Mouse (Mus musculus) liver, adult 2 months (tissue): ENCODE measurements around the gene Cks2. TPM values are rescaled to one million over a fixed set of nuclear protein-coding genes. Genes with fewer than 3 reads are reported as not detected.

ENCODE experiments used
- DNase-seq: peaks from one replicate; pipeline ENCODE4 v3.0.0-alpha.2; 2011; ENCODE audit warnings: low read depth, low spot score; ENCODE audit errors: extremely low read depth
- H3K27ac ChIP-seq: fragments of 200-500 bp; replicated peaks from 2 replicates; pipeline ENCODE4 v1.5.1; 2012; ENCODE audit warnings: low read depth, mild to moderate bottlenecking, control low read depth, inconsistent platforms, low read length; ENCODE audit not compliant: insufficient read depth
- H3K27me3 ChIP-seq: fragments of 200-500 bp; 2 replicates; pipeline ENCODE4 v1.6.1; 2012; ENCODE audit warnings: mild to moderate bottlenecking, moderate library complexity, low read length, inconsistent platforms; ENCODE audit not compliant: control insufficient read depth, insufficient read depth
- H3K36me3 ChIP-seq: fragments of 200-500 bp; 2 replicates; pipeline ENCODE4 v1.6.1; 2012; ENCODE audit warnings: low read length, inconsistent platforms; ENCODE audit not compliant: control insufficient read depth, insufficient read depth
- H3K4me1 ChIP-seq: fragments of 200-500 bp; 2 replicates; pipeline ENCODE4 v1.6.1; 2011; ENCODE audit warnings: low read length; ENCODE audit not compliant: control insufficient read depth, insufficient read depth
- H3K4me3 ChIP-seq: fragments of 200-500 bp; 2 replicates; pipeline ENCODE4 v1.5.1; 2011; ENCODE audit warnings: low read depth, mild to moderate bottlenecking, control low read depth, low read length, moderate library complexity; ENCODE audit not compliant: insufficient read depth
- H3K79me2 ChIP-seq: fragments of 200-500 bp; 2 replicates; pipeline ENCODE4 v1.6.1; 2012; ENCODE audit warnings: inconsistent platforms, mild to moderate bottlenecking, low read length, moderate library complexity; ENCODE audit not compliant: control insufficient read depth, insufficient read depth
- H3K9ac ChIP-seq: fragments of 200-500 bp; 2 replicates; pipeline ENCODE4 v1.6.1; 2012; ENCODE audit warnings: low read depth, mild to moderate bottlenecking, control low read depth, inconsistent platforms, low read length
- CTCF ChIP-seq: fragments of 200-500 bp; IDR thresholded peaks from 2 replicates; pipeline ENCODE4 v1.5.1; 2011; ENCODE audit warnings: low read depth, low read length, control low read depth
- POLR2A ChIP-seq: fragments of 200-500 bp; IDR thresholded peaks from 2 replicates; pipeline ENCODE4 v1.6.1; 2011; ENCODE audit warnings: low read length, control low read depth; ENCODE audit not compliant: insufficient read depth; ENCODE audit errors: extremely low read depth
- WGBS: fragments of 180-500 bp; shearing (Covaris S2); methylation state at CpG from one replicate; pipeline ENCODE4 v1.1.7; 2018; 5-methylcytosine and 5-hydroxymethylcytosine counted together
- polyA plus RNA-seq: library from polyadenylated mRNA; depleted of rRNA; stranded (reverse); fragments of >200 nt; gene quantifications from 2 replicates; pipeline ENCODE4 v1.2.3, GENCODE M21; 2012
- total RNA-seq: library from RNA; depleted of rRNA; stranded (reverse); fragments of >200 nt; gene quantifications from 2 replicates; pipeline ENCODE4 v1.2.3, GENCODE M21; 2014

Gene Cks2
- total and polyA plus RNA-seq, 2 experiments, result 22.7 to 38.0 TPM

DNA sequence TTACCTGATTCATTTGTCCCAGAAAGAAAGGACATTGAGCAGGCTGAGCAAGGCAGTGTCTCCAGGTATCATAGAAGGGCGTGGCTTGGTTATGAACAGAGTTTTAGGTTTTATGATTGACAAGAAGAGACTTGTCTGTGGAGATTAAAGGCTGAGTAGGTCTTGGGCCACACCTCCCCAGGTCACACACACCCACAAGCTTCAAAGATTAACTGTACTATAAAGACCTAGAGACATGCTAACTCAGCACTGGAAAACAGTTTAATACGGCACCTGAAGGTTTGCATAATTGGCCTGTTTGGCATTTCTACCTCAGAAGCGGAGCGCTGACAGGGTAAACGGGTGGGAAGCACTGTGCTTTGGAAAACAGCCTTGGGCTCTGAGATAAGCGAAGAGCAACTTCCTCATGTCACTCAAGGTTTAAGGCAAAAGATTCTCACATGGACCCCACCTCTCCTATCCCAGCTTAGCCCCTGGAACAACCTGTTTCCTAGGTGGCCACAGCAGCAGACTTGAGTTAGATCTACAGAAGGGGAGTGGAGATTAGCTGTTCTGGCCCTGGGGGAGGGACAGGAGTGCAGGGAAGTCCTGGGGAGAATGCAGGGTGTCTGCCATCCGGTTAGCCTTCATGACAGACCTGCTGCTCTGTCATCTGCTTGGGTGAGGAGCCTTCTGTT lies 40.4 kb downstream of the Cks2 start:
- H3K27me3 ChIP-seq, result no peaks in the 10 kb centered on the region
- WGBS, result 93% methylated on average over 7 of the region's 7 CpGs
- peaks cover 36% of the 10 kb centered on the region for H3K36me3 ChIP-seq
- no peaks in the 10 kb centered on the region for H3K79me2 ChIP-seq
- H3K9ac ChIP-seq, result no peak overlapping the region
- H3K4me3 ChIP-seq, result no peak overlapping the region
- TF ChIP-seq POLR2A (no peak), CTCF (no peak)
- no peaks in the 10 kb centered on the region for H3K4me1 ChIP-seq
- no peak overlapping the region for H3K27ac ChIP-seq
- no peak for DNase-seq

DNA sequence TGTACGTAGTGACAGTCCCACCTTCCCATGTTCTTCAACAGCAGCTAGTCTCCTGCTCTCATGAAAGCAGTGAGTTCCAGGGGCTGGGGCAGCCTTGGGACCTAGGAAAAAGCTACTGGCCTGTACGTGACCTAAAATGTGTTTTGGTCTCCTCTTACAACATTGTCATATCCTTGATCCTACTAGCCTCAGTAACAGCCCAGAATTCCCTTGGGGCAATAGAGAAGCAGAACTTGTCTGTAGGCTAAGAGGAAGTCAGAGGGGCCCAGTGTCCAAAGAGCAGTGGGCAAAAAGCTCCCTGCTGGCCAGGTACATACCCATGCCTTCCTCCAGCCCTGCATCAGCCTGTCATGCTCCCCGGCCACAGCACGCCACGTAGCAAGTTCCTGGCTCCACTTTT lies 41.9 kb downstream of the Cks2 start:
- Histone ChIP-seq H3K9ac (no peak overlapping the region), H3K27ac (no peak overlapping the region), H3K4me3 (no peak overlapping the region), H3K27me3 (no peaks in the 10 kb centered on the region), H3K4me1 (no peaks in the 10 kb centered on the region), H3K79me2 (no peaks in the 10 kb centered on the region), H3K36me3 (peaks cover 24% of the 10 kb centered on the region)
- WGBS, result 96% methylated on average over 5 of the region's 5 CpGs
- TF ChIP-seq POLR2A (no peak), CTCF (no peak)
- DNase-seq, result no peak

DNA sequence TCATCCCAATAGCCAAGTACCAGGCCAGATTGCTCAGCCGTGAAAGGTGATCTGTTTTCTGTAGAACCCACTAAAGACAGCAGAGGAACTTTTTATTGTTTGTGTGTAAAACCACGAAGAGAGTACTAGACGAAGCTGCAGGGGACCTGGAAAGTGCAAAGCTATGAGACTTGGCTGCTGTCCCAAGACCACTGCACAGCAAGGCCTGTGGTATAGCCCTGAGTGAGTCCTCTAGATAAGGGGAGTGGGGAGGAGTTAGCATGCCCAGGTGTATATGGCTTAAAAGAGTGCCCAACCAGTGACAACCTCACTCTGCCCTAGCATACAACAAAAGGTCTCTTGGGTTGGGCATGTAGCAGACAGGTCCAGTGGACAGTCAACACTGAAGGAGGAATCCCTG lies 43.7 kb downstream of the Cks2 start:
- Histone ChIP-seq H3K36me3 (peaks cover 12% of the 10 kb centered on the region), H3K4me3 (no peak overlapping the region), H3K4me1 (no peaks in the 10 kb centered on the region), H3K9ac (no peak overlapping the region), H3K27ac (no peak overlapping the region), H3K27me3 (no peaks in the 10 kb centered on the region), H3K79me2 (no peaks in the 10 kb centered on the region)
- 86% methylated on average over 3 of the region's 3 CpGs for WGBS
- TF ChIP-seq CTCF, result no peak
- TF ChIP-seq POLR2A, result no peak
- DNase-seq, result no peak

DNA sequence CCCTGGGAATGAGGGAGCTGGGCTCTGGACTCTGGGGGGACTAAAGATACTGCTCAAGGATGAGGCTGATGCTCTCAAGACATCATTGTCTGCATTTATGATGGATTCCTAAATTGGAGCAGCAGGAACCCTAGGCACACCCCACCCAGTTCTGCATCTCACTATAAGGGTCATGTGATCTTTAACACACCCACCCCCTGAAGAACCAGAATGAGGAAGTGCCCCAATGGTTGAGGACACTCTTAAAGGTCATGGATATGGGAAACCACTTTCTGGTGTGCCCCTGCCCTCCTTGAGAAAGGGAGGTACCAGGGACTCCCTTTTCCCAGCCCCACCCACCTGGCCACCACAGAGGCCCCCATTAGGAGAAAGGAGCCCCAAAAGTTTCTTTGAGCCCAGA lies 51.4 kb downstream of the Cks2 start:
- TF ChIP-seq POLR2A (no peak), CTCF (no peak)
- Histone ChIP-seq H3K36me3 (no peaks in the 10 kb centered on the region), H3K4me1 (peaks cover 4% of the 10 kb centered on the region; the same call in 1 of the 2 replicates), H3K79me2 (no peaks in the 10 kb centered on the region), H3K4me3 (no peak overlapping the region), H3K9ac (no peak overlapping the region), H3K27ac (no peak overlapping the region), H3K27me3 (no peaks in the 10 kb centered on the region)
- no peak for DNase-seq

DNA sequence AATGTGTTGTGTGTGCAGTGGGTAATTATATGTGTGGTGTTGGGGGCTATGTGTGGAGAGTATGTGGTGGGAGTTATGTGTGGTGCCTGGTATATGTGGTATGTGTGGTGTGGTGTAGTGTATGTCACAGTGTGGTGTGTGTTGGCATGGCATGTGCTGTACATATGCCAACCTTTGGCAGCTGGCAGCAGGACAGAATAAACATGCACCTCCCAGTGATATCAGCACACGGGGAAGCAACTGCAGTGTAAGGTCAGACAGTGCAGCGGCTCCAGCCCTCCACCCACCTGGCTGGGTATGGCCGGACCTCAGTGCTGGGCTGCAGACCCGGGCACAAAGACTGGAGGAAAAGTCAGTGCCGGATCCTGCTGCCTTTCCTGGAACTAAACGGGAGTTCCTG lies 52.4 kb downstream of the Cks2 start:
- H3K4me3 ChIP-seq, result no peak overlapping the region
- peaks cover 4% of the 10 kb centered on the region; the same call in 1 of the 2 replicates for H3K4me1 ChIP-seq
- DNase-seq, result peak; percentile 44
- no peaks in the 10 kb centered on the region for H3K27me3 ChIP-seq
- no peaks in the 10 kb centered on the region for H3K36me3 ChIP-seq
- H3K9ac ChIP-seq, result no peak overlapping the region
- no peaks in the 10 kb centered on the region for H3K79me2 ChIP-seq
- H3K27ac ChIP-seq, result no peak overlapping the region
- WGBS, result 29% methylated on average over 6 of the region's 6 CpGs
- TF ChIP-seq POLR2A (no peak), CTCF (no peak)

DNA sequence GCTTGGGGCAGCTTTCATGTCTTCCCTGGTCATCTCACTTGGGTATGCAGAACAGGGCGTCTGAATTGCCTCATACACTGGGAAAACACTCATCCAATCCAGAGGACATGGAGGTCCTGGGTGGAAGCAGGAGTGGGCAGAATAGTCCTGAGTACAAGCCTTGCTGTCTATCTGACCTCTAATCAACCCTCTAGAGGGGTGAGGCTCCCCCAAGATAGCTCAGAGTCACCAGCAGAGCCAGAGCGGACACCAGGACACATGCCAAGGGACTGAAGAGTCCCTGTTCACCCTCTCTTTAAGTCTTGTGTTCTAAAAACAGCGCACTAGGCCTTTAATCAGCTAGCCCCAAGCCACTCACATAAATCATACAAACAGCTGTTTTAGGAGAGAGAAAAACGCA lies 52.9 kb downstream of the Cks2 start:
- Histone ChIP-seq H3K4me1 (peaks cover 4% of the 10 kb centered on the region; the same call in 1 of the 2 replicates), H3K27me3 (no peaks in the 10 kb centered on the region), H3K36me3 (no peaks in the 10 kb centered on the region), H3K79me2 (no peaks in the 10 kb centered on the region), H3K27ac (no peak overlapping the region), H3K4me3 (no peak overlapping the region), H3K9ac (no peak overlapping the region)
- DNase-seq, result no peak
- WGBS, result 71% methylated on average over 4 of the region's 4 CpGs
- no peak for TF ChIP-seq CTCF
- TF ChIP-seq POLR2A, result no peak
